Mouse (Mus musculus) brain, embryonic 14.5 days (tissue): ENCODE data around the gene Adh5. TPM values are rescaled to one million over a fixed set of nuclear protein-coding genes. Genes with fewer than 3 reads are reported as not detected.
"Not testable (repeated sequence)": the region's sequence is repeated elsewhere in the genome, so short reads cannot be mapped to it uniquely, and the experiment has no call there.

Experiments
- DNase-seq: peaks from one replicate; pipeline ENCODE4 v3.0.0-alpha.2; 2011; ENCODE audit warnings: low read depth
- CTCF ChIP-seq: fragments of 200-500 bp; IDR thresholded peaks from 2 replicates; pipeline ENCODE4 v1.5.1; 2012; ENCODE audit warnings: inconsistent platforms, mild to moderate bottlenecking, moderate library complexity, borderline replicate concordance; ENCODE audit not compliant: insufficient read depth, insufficient read length; ENCODE audit errors: extremely low read depth
- POLR2A ChIP-seq: fragments of 200-500 bp; IDR thresholded peaks from 2 replicates; pipeline ENCODE4 v1.6.1; 2012; ENCODE audit warnings: mild to moderate bottlenecking, inconsistent platforms, borderline replicate concordance; ENCODE audit not compliant: poor library complexity, insufficient read depth, insufficient read length, severe bottlenecking; ENCODE audit errors: extremely low read depth
- polyA plus RNA-seq: library from polyadenylated mRNA; depleted of rRNA; stranded (reverse); fragments of >200 nt; gene quantifications from 2 replicates; pipeline ENCODE4 v1.2.3, GENCODE M21; 2012

The Adh5 gene
- polyA plus RNA-seq, 1 experiment = 120 TPM

DNA sequence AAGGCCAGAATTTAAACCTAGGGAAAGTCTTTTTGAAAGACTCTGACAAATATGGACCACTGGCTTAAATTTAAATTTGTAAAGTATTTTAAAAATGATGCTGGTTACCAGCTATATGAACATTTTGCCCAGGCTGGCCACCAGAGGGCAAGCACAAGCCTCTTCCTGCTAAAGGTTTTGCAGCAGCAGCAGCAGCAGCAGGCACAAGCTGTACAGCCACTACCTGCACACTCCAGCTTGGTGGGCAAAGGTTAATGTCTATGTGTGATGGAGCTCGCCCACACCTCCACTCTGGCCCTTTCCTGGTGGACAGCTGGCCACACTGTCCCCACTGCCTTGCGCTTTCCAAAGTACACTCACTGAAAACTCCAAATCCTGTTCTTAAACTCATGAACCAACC, 20.2 kb downstream of the Adh5 start:
- TF ChIP-seq POLR2A (no peak), CTCF (peak; percentile 73)
- peak; percentile 79 for DNase-seq

DNA sequence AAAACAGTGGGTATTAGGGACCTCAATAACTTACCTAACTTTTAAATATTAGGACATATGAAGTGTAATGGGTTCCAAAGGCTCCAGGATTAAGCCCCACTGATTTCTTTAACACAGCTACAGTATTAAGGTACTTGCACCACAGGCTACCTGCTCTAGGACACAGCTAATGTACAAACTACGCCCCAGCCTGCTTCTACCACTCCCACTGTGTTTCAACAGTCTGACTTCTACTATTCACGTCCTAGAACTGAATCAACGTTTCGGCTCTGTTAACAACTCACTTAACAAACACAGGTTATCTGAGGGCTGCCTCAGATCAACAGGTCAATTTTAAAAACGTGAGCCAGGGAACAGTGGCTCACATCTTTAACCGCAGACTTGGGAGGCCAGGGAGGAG, 20.9 kb downstream of the Adh5 start:
- DNase-seq = no peak
- TF ChIP-seq CTCF (no peak), POLR2A (no peak)

- TF ChIP-seq CTCF = no peak
- TF ChIP-seq POLR2A = no peak
- no peak for DNase-seq
Observed at GRCm38 (mm10) chr3:138464573-138465147, 21.8 kb downstream of the Adh5 start.

- DNase-seq = not testable (repeated sequence)
Observed at GRCm38 (mm10) chr3:138466656-138467055, 23.8 kb downstream of the Adh5 start.

DNA sequence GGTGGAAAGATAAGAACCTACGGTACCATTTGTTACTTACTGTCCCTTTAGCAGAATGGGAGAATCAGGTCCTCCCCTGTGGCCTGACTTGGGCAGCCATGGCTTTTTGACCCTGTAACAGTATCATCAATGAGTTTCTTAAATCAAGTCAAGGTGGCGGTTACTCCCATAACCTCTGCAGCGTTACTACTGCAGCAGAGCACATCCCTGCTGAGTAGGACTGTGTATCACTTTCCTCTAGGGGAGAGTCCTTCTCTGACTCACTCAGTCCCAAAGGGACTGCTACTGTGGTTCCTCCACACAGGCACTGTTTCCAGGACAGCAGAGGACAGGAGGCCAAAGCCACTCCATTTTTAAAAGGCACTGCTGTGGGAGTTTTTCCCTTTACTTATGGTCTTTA, 28.2 kb downstream of the Adh5 start:
- TF ChIP-seq POLR2A (no peak), CTCF (no peak)
- no peak for DNase-seq

- TF ChIP-seq POLR2A = no peak
- no peak for TF ChIP-seq CTCF
- DNase-seq = no peak
Observed at GRCm38 (mm10) chr3:138479489-138479888, 36.6 kb downstream of the Adh5 start.

DNA sequence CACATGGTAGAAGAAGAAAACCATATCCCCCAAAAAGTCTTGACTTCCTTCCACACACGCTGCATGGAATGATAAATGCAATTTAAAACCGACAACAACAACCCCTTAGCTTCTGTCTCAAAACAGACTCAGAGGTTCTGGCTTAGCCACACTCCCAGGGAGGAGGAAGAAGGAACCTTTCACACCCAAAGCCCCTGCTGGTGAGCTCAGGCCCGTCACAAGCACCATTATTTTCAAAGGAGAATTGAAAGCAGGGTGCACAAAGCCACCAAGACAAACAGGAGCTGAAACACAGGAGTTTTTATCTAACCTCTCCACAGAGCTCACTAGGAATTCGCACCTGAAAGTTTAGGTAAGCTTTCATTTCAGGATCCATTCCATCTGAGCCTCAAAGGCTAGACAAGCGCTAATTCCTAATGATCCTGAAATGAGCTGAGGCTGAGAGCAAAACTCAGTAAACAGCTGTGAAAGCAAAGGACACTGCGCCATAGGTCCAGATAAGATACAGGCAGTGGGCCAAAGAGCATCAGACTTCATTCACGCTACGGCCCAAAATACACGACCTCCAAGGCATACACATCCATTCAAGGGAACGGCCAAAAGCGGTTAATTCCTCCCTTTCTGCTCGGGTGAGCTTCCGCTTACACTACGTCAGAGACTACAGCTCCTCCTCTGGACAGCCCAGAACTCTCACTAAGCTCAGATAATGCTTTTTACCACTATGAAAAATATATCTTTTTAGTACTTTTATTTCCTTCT, 38.8 kb downstream of the Adh5 start:
- TF ChIP-seq CTCF (peak; percentile 11; the same call in 1 of the 2 replicates), POLR2A (no peak)
- no peak for DNase-seq

DNA sequence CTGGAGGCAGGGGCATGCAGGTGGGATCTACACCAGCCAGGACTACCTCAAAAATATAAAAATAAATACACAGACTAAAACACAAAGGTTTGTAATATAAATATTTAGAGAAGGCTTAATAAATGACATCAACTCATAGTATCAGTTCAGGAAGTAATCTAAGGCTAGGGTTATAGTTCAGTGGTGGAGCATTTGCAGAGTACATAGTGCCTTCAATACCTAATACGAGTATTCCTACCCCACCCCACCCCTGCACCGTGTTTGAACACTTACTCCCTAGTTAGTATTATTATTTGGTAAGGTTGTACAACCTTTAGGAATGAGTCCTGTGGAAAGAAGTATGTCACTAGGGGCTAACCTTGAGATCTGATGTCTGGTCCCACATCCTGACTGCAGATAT, 40.3 kb downstream of the Adh5 start:
- no peak for TF ChIP-seq POLR2A
- TF ChIP-seq CTCF = no peak
- no peak for DNase-seq

GRCm38 (mm10) chr3:138488584-138489326, 45.9 kb downstream of the Adh5 start:
- DNase-seq = peak; percentile 46
- TF ChIP-seq CTCF = no peak
- TF ChIP-seq POLR2A = no peak

DNA sequence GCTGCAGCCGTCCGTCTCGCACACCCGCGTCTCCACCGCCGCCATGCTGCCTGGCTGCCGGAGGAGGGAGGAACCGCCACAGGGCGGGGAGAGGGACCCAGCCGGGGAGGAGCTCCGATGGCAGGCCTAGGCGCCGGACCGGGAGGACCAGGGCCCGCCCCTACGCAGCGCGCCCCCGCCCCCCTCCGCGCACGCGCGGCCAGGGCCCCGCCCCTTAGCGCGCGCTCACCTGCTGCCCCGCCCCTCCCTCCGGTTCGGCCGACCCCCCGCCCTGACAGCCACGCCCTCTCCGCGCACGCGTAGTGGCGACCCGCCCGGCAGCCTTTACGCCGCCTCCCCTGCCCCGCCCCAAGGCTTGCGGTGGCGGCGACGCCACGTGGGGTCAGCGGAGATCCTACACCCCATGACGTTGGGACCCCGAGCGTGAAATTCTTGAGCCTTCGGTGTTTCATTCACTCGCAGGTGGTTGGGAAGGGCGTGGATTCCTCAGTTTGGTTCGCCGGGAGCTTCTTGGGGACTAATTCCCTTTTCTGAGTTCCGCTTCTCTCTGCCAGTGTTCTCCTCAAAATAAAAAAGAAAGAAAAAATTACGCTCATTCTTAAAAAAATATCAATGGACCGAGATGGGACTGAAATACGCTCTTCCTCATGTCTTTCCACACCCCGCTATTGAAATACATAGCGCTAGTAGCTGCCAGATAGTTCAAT, 46.6 kb downstream of the Adh5 start, which contains the start of gene Metap1:
Gene Metap1, minus strand, starts transcription at position 189 of the 707 bp plus-strand sequence.
- peak; percentile 98 for DNase-seq
- TF ChIP-seq POLR2A (peak; percentile 50; the same call in 1 of the 2 replicates), CTCF (no peak; the same call in 1 of the 2 replicates)

DNA sequence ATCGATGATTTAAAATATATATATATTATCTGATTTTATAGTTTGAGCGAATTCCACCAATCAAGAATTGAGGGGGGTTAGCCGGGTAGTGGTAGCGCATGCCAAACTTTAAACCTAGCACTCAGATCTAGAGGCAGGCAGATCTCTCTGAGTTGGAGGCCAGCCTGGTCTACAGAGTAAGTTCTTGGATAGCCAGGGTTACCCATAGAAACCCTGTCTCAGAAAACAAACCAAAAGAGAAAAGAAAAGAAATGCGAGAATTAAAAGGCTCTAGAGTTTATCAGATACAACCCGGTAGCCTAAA, 47.1 kb downstream of the Adh5 start:
- DNase-seq = no peak
- no peak for TF ChIP-seq POLR2A
- no peak for TF ChIP-seq CTCF

- no peak for DNase-seq
Observed at GRCm38 (mm10) chr3:138493668-138494067, 50.8 kb downstream of the Adh5 start.

DNA sequence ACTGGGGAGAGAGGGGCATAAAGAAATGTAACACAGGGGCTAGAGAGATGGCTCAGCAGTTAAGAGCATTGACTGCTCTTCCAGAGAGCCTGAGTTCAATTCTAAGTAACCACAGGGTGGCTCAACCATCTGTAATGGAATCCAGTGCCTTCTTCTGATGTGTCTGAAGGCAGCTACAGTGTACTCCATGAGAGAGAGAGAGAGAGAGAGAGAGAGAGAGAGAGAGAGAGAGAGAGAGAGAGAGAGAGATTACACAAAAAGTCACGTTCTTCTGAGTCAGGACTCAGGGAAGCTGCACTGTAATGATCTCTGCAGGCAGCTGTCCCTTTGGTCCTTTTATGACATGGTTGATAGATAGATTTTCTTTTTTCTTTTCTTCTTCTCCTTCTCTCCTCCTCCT, 51.7 kb downstream of the Adh5 start:
- TF ChIP-seq CTCF = no peak
- DNase-seq = no peak

More at GRCm38 (mm10) chr3:138493668-138494067, 50.8 kb downstream of the Adh5 start:
- no peak for TF ChIP-seq POLR2A
- TF ChIP-seq CTCF = no peak
